Mouse (Mus musculus) sigmoid colon, adult 10 weeks (tissue): ENCODE results near the gene Pdap1. TPM values are rescaled to one million over a fixed set of nuclear protein-coding genes. Genes with fewer than 3 reads are reported as not detected.

Experiments
- polyA plus RNA-seq: library from polyadenylated mRNA; stranded (reverse); fragments of 350-450 nt; fragmentation: Illumina TruSeq; extraction: RNeasy Lipid Tissue Mini Kit (QIAGEN cat#74804); gene quantifications from one replicate; pipeline ENCODE4 v1.2.3, GENCODE M21; 2014; ENCODE audit warnings: low read depth, low replicate concordance

The Pdap1 gene
- polyA plus RNA-seq, result 25.1 TPM

GRCm38 (mm10) chr5:145139571-145140519 lies at the start of gene Pdap1, which contains the start of gene Bud31:
Gene Pdap1, minus strand, starts transcription at chr5:145140238.
Gene Bud31, plus strand, starts transcription at chr5:145140362.

GRCm38 (mm10) chr5:145166536-145167305 lies 26.7 kb upstream of the Pdap1 start, which contains the start of the genes Ptcd1 and Cpsf4:
Gene Ptcd1, minus strand, starts transcription at chr5:145167108.
Gene Cpsf4, plus strand, starts transcription at chr5:145167213.

GRCm38 (mm10) chr5:145114071-145114605 lies 25.9 kb downstream of the Pdap1 start, which contains the start of gene Arpc1b:
Gene Arpc1b, plus strand, starts transcription at chr5:145114215.

GRCm38 (mm10) chr5:145083632-145084451 lies 56.2 kb downstream of the Pdap1 start, which contains the start of the genes Arpc1a and Kpna7:
Gene Arpc1a, plus strand, starts transcription at chr5:145083830.
Gene Kpna7, minus strand, starts transcription at chr5:145084030.

Other genes with a start within 250 kb of the Pdap1 start
- 10.9 TPM for gene Smurf1, start 174.4 kb downstream of the Pdap1 start, polyA plus RNA-seq
- not detected for gene Gm4871, start 107.5 kb downstream of the Pdap1 start, polyA plus RNA-seq
- not detected for gene 1700018F24Rik, start 97.2 kb downstream of the Pdap1 start, polyA plus RNA-seq
- gene Arpc1a, start 56.4 kb downstream of the Pdap1 start, polyA plus RNA-seq, result 21.0 TPM
- gene Kpna7, start 56.2 kb downstream of the Pdap1 start, polyA plus RNA-seq, result not detected
- gene Arpc1b, start 26.0 kb downstream of the Pdap1 start, polyA plus RNA-seq, result 84.1 TPM
- 230 TPM for gene Bud31, start 124 bp upstream of the Pdap1 start, polyA plus RNA-seq
- 0.66 TPM for gene Ptcd1, start 26.9 kb upstream of the Pdap1 start, polyA plus RNA-seq
- 2.6 TPM for gene Cpsf4, start 27.0 kb upstream of the Pdap1 start, polyA plus RNA-seq
- gene Atp5j2, start 51.8 kb upstream of the Pdap1 start, polyA plus RNA-seq, result 26.2 TPM
- gene Zkscan14, start 61.6 kb upstream of the Pdap1 start, polyA plus RNA-seq, result 2.3 TPM
- gene Zkscan5, start 64.3 kb upstream of the Pdap1 start, polyA plus RNA-seq, result 6.8 TPM
- 88.7 TPM for gene Zfp655, start 91.5 kb upstream of the Pdap1 start, polyA plus RNA-seq
- gene Zscan25, start 140.3 kb upstream of the Pdap1 start, polyA plus RNA-seq, result not detected
- gene Cyp3a57, start 205.0 kb upstream of the Pdap1 start, polyA plus RNA-seq, result not detected